Mouse (Mus musculus): ENCODE data around the gene Ccdc106.

- peak; percentile 55; the same call in 1 of the 2 replicates for TF ChIP-seq MAX (IDR thresholded peaks at IDR 0.05; ENCODE audit: low read length)
- TF ChIP-seq JUN (IDR thresholded peaks at IDR 0.05; ENCODE audit: insufficient read depth, low read depth, low read length) = no peak
- peak; percentile 99 for TF ChIP-seq ELF1 (IDR thresholded peaks at IDR 0.05; ENCODE audit: low read depth, low read length)
- peak; percentile 74 for TF ChIP-seq POLR2A (IDR thresholded peaks at IDR 0.05; ENCODE audit: low read depth, low read length)
- no peak for TF ChIP-seq CTCF (conservative IDR thresholded peaks at IDR 0.05 in 1 of 2, IDR thresholded peaks at IDR 0.05 in 1 of 2; ENCODE audit: low read depth in 2 of 2, low read length in 2 of 2)
- no peak; the same call in 1 of the 2 replicates for TF ChIP-seq USF2 (conservative IDR thresholded peaks at IDR 0.05; ENCODE audit: low read depth, low read length)
- TF ChIP-seq MAFK (IDR thresholded peaks at IDR 0.05; ENCODE audit: insufficient replicate concordance, low read length) = no peak
- TF ChIP-seq ZNF384 (IDR thresholded peaks at IDR 0.05; ENCODE audit: low read depth, low read length) = no peak
- no peak for TF ChIP-seq E2F4 (IDR thresholded peaks at IDR 0.05; ENCODE audit: insufficient replicate concordance, low read depth, low read length)
- TF ChIP-seq HCFC1 (IDR thresholded peaks at IDR 0.05; ENCODE audit: low read depth, low read length) = peak; percentile 93
- TF ChIP-seq TBP (conservative IDR thresholded peaks at IDR 0.05; ENCODE audit: low read depth, low read length) = 0 out of 2 replicates have a peak, but pooled peaks have one; percentile 37
- TF ChIP-seq MYC (IDR thresholded peaks at IDR 0.05; ENCODE audit: low read depth, low read length) = no peak
- TF ChIP-seq EP300 (IDR thresholded peaks at IDR 0.05; ENCODE audit: low read length) = no peak
- TF ChIP-seq POLR2AphosphoS2 (IDR thresholded peaks at IDR 0.05; ENCODE audit: low read depth, low read length) = peak; percentile 96
Observed at GRCm38 (mm10) chr7:5080010-5080751, 59.8 kb downstream of the Ccdc106 start, which contains the start of gene Epn1.

Data from CH12.LX (cell line).